Mouse (Mus musculus) thymus, postnatal 14 days (tissue): ENCODE data around the gene Kpnb1.

Experiments
- DNase-seq: peaks from one replicate; pipeline ENCODE4 v3.0.0; 2021

Gene Kpnb1

GRCm38 (mm10) chr11:97139256-97139655, 48.4 kb downstream of the Kpnb1 start:
- no peak for DNase-seq

GRCm38 (mm10) chr11:97138554-97139226, 49.0 kb downstream of the Kpnb1 start:
- DNase-seq, result no peak

DNA sequence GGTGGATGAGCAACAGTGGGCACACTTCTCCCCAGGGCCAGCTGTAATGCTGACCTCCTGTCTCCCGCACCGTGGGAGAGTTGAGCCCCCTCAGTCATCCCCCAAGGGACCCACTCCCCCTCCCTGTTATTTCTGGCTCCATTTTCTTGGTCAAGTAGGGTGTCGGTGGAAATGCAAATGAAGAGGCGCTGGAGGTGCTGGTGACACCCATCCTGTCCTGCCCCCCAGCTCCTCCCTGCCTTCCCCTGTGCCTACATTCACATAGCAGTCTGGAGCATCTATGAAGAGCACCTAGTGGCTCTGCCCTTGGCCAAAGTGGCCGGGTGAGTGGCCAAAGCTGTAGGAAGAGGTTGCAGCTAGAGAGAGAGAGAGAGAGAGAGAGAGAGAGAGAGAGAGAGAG, 54.4 kb downstream of the Kpnb1 start:
- no peak for DNase-seq

DNA sequence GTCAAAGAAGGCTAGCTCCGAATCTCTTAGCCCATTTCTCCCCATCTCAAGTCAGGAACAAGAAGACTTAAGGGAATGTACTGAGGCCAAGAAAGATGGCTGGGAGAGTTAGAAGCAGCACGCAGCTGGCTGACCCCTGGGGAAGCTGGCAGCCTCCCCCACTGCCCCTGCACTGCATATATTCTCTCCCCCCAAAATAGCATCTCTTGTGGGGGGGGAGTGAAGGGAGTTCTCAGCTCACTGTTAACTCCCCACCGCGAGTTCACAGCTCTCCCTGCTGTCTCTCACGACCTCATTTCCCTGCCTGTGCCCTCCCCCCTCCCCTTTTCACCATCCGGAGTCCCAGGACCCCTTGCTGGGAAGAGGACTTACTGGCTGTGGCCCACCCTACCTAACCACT, 55.5 kb downstream of the Kpnb1 start:
- DNase-seq, result no peak

GRCm38 (mm10) chr11:97131683-97132082, 56.0 kb downstream of the Kpnb1 start:
- no peak for DNase-seq

DNA sequence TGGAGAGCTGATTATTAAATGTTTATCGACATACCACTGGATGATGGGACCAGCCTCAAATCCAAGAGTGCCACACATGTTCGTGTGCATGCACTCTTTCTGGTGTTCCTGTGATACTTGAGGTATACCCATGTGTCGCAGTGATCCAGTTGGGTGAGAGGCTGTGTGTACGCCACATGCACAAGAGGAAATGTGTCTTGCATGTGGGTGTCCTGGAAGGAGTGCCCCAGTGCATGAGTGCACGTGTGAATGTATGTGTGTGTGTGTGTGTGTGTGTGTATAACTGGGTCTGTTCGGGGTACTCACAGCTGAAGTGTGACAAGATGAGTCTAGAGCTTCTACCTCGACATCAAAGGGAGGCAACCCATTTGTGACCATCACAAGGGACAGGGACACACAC, 57.4 kb downstream of the Kpnb1 start:
- DNase-seq, result no peak

GRCm38 (mm10) chr11:97128956-97129355, 58.7 kb downstream of the Kpnb1 start:
- DNase-seq, result no peak

GRCm38 (mm10) chr11:97127470-97128223, 60.0 kb downstream of the Kpnb1 start:
- no peak for DNase-seq

- peak; percentile 75 for DNase-seq
Measured at GRCm38 (mm10) chr11:97126645-97127468, 60.8 kb downstream of the Kpnb1 start.

- DNase-seq, result no peak
Measured at GRCm38 (mm10) chr11:97124266-97125036, 63.2 kb downstream of the Kpnb1 start.

DNA sequence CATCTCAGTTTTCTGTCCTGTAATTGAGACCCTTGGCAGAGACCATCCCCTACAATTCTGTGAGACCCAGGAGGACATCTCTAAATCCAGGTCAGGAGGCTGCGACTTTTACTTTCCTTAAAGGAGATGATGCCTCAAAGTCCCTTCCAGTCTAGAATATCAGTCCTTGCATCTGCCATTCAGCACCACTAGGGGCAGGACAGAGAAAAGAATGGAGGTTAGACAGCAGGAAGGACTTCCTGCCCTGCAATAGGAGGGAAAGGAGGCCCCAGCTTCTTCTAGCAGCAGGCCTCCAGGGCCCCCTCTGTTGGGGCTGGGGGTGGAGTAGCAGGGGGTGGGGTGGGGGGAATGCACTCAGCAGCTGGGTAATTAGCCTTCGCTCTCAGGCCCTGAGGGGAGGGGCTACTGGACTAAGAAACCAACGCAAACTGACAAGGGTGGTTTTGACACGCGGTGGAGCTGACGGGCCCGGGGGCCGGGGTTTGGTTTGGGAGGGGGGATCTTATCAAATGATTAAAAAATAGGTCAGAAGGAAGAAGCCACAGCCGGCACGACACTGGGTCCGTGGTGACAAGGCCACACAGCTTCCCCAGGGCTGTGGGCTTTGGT, 64.3 kb downstream of the Kpnb1 start:
- peak; percentile 19 for DNase-seq

GRCm38 (mm10) chr11:97120641-97121040, 67.0 kb downstream of the Kpnb1 start:
- no peak for DNase-seq

- DNase-seq, result no peak
Measured at GRCm38 (mm10) chr11:97120221-97120620, 67.5 kb downstream of the Kpnb1 start.

DNA sequence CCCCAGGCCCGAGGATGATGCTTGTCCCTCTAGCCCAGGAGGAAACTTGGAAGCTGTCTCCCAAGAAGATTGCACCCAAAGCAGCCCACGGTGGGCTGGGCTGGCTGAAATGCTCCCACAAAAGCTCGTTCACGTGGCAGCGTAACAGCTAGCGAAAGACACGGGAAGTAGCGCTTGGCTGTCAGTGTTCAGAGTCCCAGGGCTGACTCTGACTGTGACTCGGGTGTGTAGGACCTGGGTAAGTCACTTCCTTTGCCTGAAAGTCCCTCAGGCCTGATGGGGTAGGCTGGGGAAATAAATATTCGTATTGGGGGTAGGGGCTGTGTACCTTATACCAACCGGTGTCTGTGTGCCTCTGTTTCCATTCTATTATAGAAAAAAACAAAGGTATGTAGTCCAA, 71.9 kb downstream of the Kpnb1 start:
- DNase-seq, result peak; percentile 25

DNA sequence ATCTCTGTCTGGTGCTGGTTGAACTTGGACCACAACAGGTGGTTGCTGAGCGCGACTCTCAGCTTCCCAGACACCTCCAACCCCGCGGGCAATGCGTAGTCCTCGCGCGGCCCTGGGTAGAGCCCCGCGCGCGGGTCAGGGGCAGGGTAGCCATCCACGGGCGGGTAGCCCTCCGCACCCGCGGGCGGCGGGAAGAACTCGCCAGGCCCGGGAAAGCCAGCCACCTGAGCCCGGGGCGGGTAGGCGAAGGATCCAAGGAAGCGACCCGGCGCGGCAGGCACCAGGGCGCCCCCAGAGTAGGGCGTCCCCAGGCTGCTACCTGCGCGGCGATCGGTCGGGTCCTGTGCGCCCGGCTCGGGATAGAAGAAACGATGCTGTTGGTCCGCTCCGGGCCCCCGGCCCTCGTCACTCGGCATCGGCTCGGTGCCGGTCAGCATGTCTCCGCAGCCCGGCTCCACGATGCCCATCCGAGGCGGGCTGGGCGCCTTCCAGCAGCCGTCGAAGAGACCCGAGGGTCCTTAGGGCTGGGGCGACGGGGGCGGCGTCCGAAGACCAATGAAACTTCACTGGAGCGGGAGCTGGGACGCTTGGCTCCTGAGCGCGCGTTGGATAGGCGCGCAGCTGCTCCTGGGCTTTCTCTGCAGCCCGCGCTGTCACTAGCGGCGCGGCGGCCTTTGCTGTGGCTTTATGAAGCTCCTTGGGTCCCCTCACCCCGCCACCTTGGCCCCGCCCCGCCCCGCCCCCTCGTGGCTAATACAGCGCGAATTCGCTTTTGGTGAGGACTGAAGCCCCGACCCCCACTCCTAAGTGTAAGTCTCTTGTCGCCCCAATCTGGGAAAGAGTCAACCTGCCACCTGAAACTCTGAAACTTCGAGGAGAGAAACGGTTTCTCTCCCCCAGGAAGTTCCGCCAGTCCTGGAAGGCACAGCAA, 72.7 kb downstream of the Kpnb1 start, which contains the start of gene Tbx21:
TSS of gene Tbx21 (minus strand) at position 661 of the 931 bp plus-strand sequence.
- DNase-seq, result peak; percentile 58

GRCm38 (mm10) chr11:97112519-97113125, 75.1 kb downstream of the Kpnb1 start:
- no peak for DNase-seq
